Mouse (Mus musculus): ENCODE results near the gene Gm45799. TPM values are rescaled to one million over a fixed set of nuclear protein-coding genes. Genes with fewer than 3 reads are reported as not detected.
A peak's percentile ranks its signal among the peaks of the same experiment; 100 is the strongest.

Gm45799 gene
- polyA plus RNA-seq, 1 experiment from 2014 or later, result 24.9 TPM

DNA sequence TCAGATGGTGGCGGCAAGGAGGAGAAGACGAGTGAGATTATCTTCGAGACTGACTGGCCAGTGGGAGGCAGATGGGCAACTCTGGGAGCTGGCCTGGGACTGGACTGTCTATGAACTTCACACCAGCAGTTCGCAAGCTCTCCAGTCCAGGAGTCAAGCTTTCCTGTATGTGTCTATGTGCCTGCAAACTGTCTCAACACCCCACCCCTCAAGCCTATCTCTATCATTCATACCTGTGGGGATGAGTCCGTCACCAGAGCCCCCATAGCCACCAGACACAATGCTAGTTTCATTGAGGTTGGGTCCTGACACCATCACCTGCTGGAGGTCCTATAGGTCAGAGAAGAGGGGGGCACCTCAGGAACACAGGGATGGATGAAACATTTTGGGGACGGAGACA is 1.6 kb upstream of the Gm45799 start:
- no peak overlapping the region for H3K9ac ChIP-seq (ENCODE audit: low read length)
- peaks cover 14% of the 10 kb centered on the region for H3K36me3 ChIP-seq (ENCODE audit: control insufficient read depth, insufficient read depth, low read length)
- H3K9me3 ChIP-seq (ENCODE audit: control insufficient read depth, low read length), result no peaks in the 10 kb centered on the region
- ATAC-seq (ENCODE audit: low read depth), result no peak
- WGBS, result 80% methylated on average over 6 of the region's 6 CpGs
- no peak overlapping the region for H3K4me3 ChIP-seq (ENCODE audit: low read length)
- H3K27ac ChIP-seq (ENCODE audit: low read length), result no peak overlapping the region
- no peaks in the 10 kb centered on the region for H3K27me3 ChIP-seq (ENCODE audit: control insufficient read depth, insufficient read depth, low read depth, low read length)
- H3K4me2 ChIP-seq (ENCODE audit: low read depth, low read length), result no peak overlapping the region
- peaks cover 27% of the 10 kb centered on the region for H3K4me1 ChIP-seq (replicated peaks; ENCODE audit: control insufficient read depth, insufficient read depth, low read length)

DNA sequence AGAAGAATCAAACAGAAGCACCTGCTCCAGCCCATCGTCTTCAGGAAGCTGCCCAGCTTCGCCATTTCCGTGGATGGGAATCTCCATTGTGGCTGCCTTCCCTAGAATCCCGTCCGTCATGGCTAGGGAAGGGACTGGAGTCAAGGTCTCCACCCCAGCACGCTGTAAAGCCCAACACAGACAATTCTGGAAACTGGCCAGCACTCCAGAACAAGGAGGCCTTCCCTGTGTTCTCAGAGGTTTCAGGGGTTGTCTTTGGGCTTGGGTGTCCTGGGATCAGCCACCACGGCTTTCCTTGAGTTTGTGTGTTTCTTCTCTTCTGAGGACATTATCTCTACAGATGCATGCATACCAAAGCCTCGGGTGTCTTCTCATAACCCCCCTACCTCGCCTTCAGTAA is 1.0 kb upstream of the Gm45799 start:
- ATAC-seq (ENCODE audit: low read depth), result no peak
- no peak overlapping the region; the same call in 1 of the 2 replicates for H3K27ac ChIP-seq (ENCODE audit: low read length)
- peak overlapping the region; percentile 76 for H3K4me2 ChIP-seq (ENCODE audit: low read depth, low read length)
- peak overlapping the region; percentile 76 for H3K9ac ChIP-seq (ENCODE audit: low read length)
- peak overlapping the region; percentile 58 for H3K4me3 ChIP-seq (ENCODE audit: low read length)
- 50% methylated on average over 9 of the region's 9 CpGs for WGBS
- peaks cover 23% of the 10 kb centered on the region for H3K4me1 ChIP-seq (replicated peaks; ENCODE audit: control insufficient read depth, insufficient read depth, low read length)
- no peaks in the 10 kb centered on the region for H3K9me3 ChIP-seq (ENCODE audit: control insufficient read depth, low read length)
- H3K36me3 ChIP-seq (ENCODE audit: control insufficient read depth, insufficient read depth, low read length), result peaks cover 14% of the 10 kb centered on the region
- H3K27me3 ChIP-seq (ENCODE audit: control insufficient read depth, insufficient read depth, low read depth, low read length), result no peaks in the 10 kb centered on the region

DNA sequence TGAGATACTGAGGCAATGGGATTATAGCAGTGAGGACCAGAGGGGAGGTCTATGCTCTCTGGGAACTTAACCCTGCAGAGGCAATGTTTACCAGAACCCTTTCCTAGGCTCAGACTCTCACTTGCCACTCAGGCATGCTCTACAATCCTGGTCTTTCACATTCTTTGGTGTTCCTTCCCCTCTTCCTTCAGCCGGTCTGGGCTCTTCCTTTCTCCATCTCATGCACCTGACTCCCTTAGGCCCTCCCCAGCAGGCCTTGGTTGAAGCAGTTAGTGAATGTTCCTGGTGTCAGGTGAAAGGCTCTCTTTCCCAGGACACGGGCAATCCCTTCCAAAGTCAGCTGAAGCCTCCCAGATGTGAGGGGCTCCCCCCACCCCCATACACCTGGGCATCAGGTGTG is 596 bp upstream of the Gm45799 start, which contains the start of gene Timm10b:
Timm10b (plus strand) TSS at position 301 of the 400 bp plus-strand sequence.
- peak within 1 kb of the TSS; percentile 58 for H3K4me3 ChIP-seq (ENCODE audit: low read length)
- H3K27ac ChIP-seq (ENCODE audit: low read length), result peak within 1 kb of the TSS; percentile 95
- H3K4me2 ChIP-seq (ENCODE audit: low read depth, low read length), result peak within 1 kb of the TSS; percentile 97
- peak within 1 kb of the TSS; percentile 80 for H3K9ac ChIP-seq (ENCODE audit: low read length)
- no peaks in the 10 kb centered on the region for H3K27me3 ChIP-seq (ENCODE audit: control insufficient read depth, insufficient read depth, low read depth, low read length)
- peak; percentile 18 for ATAC-seq (ENCODE audit: low read depth)
- peaks cover 21% of the 10 kb centered on the region for H3K4me1 ChIP-seq (replicated peaks; ENCODE audit: control insufficient read depth, insufficient read depth, low read length)
- peaks cover 14% of the 10 kb centered on the region for H3K36me3 ChIP-seq (ENCODE audit: control insufficient read depth, insufficient read depth, low read length)
- 3% methylated on average over 2 of the region's 2 CpGs for WGBS
- H3K9me3 ChIP-seq (ENCODE audit: control insufficient read depth, low read length), result no peaks in the 10 kb centered on the region

DNA sequence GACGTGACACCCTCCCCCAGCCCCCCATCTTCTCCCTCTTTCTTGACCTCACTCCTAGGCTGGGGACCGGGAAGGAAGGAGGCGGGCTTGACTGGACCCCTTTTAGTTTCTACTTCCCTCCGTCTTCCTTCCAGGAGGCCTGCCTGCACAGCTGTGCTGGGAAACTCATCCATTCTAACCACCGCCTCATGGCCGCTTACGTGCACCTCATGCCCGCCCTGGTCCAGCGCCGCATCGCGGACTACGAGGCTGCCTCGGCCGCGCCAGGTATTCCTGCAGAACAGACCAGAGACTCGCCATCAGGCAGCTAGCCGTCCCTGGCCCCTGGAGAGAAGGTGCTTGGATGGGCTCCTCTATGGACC is 523 bp downstream of the Gm45799 start:
- Histone ChIP-seq H3K4me2 (ENCODE audit: low read depth, low read length) (peak overlapping the region; percentile 97), H3K4me3 (ENCODE audit: low read length) (peak overlapping the region; percentile 58), H3K27ac (ENCODE audit: low read length) (peak overlapping the region; percentile 95), H3K9me3 (ENCODE audit: control insufficient read depth, low read length) (no peaks in the 10 kb centered on the region), H3K27me3 (ENCODE audit: control insufficient read depth, insufficient read depth, low read depth, low read length) (no peaks in the 10 kb centered on the region), H3K36me3 (ENCODE audit: control insufficient read depth, insufficient read depth, low read length) (peaks cover 14% of the 10 kb centered on the region), H3K4me1 (replicated peaks; ENCODE audit: control insufficient read depth, insufficient read depth, low read length) (peaks cover 21% of the 10 kb centered on the region), H3K9ac (ENCODE audit: low read length) (peak overlapping the region; percentile 80)
- ATAC-seq (ENCODE audit: low read depth), result no peak
- WGBS, result under 1% methylated on average over 18 of the region's 18 CpGs

DNA sequence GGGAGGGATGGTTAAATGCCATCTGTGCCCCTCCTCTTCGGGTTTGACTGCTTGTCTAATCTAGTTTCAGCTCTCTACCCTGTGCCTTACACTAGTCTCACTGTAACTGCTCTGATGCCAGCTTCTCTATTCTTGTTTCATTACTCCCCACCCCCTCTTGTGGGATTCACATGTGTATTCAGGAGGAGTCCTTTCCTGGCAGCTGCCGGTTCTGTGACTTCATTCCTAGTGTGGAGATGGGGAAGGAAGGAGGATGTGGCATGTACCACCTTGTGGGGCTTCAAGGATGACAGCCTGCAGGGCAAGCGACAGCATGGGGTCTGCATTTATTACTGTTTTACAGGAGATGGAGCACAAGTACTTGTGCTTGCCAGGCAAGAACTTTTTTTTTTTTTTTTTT is 1.6 kb downstream of the Gm45799 start:
- peak overlapping the region; percentile 97 for H3K4me2 ChIP-seq (ENCODE audit: low read depth, low read length)
- no peaks in the 10 kb centered on the region for H3K9me3 ChIP-seq (ENCODE audit: control insufficient read depth, low read length)
- peak overlapping the region; percentile 95 for H3K27ac ChIP-seq (ENCODE audit: low read length)
- peaks cover 12% of the 10 kb centered on the region for H3K36me3 ChIP-seq (ENCODE audit: control insufficient read depth, insufficient read depth, low read length)
- H3K4me1 ChIP-seq (replicated peaks; ENCODE audit: control insufficient read depth, insufficient read depth, low read length), result peaks cover 21% of the 10 kb centered on the region
- no peak for ATAC-seq (ENCODE audit: low read depth)
- no peaks in the 10 kb centered on the region for H3K27me3 ChIP-seq (ENCODE audit: control insufficient read depth, insufficient read depth, low read depth, low read length)
- WGBS, result 58% methylated on average over 3 of the region's 3 CpGs
- H3K4me3 ChIP-seq (ENCODE audit: low read length), result peak overlapping the region; percentile 58; the same call in 1 of the 2 replicates
- peak overlapping the region; percentile 26; the same call in 1 of the 2 replicates for H3K9ac ChIP-seq (ENCODE audit: low read length)

DNA sequence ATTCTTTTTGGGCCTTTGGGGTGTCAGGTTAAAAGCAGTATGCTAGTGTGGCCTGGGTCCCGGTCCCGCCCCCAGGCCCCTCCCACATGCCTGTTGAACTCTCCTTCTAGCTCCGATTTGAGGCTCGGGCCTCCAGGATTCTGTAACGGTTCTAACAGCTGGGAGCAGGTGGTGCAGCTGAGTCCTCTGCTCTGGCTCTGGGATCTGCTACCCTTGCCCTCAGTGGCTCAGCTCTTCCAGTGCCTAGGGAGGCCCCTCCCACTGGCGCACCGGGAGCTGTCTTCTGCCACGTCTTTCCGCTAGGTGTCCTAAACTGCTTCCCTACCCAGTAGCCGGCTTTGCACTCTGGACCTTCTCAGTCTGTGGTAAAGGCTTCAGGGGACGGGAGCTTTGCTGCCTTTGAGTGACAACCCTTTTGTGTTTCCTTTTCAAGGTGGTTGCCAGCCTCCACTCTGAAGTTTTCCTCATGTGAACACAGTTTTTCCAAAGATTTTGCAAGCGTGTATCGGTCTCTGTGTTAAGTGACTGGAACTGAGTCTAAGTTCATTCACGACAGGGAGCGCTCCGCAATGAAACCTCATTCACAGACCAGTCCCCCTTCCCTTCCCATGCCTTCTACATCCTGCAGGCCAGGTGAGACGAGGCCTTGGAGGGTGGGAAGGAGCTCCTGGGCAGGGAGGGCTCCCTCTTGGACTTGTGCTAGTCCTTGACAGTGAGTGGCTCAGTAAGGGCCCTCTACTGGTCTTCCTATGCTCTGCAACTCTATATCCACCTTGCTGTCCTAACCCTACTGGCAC is 10.5 kb downstream of the Gm45799 start, which contains the start of gene Dnhd1:
Dnhd1 (plus strand) TSS at position 189 of the 797 bp plus-strand sequence.
- 2% methylated on average over 17 of the region's 17 CpGs for whole genome bisulfite sequencing
- ATAC-seq (ENCODE audit: low read depth), result peak; percentile 95

DNA sequence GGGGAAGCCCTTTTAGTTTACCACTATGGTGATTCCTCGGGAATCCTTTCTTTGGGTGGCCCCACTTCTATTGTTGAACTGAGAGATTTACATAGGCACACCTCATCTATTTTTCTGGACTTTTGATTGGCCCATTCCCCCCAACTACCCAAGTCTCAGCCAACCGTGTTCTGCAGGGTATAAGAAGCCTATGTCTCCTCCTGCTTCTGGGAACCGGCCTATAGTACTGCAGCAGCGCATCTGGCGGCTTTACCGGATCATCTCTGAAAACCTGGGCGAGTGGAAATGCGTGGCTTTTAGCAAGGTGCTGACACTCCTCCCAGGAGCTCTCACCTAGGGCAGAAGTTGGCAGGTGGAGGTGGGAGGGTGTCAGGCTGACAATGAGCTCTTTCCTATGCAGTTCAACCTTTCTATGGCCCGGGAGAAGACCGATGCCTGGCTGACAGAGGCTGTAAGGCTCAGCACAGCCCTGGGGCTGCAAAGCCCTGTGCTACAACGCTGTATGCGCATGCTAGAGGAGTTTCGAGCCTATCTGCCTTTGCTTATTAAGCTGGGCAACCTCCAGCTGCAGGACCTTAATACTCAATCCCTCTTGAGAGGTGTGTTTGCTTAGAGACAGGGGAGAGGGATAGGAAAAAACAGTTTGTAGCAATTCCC is 45.3 kb downstream of the Gm45799 start:
- ATAC-seq (ENCODE audit: low read depth), result no peak
- no peak overlapping the region for H3K4me3 ChIP-seq (ENCODE audit: low read length)

More for the DNA sequence above, 10.5 kb downstream of the Gm45799 start, which contains the start of gene Dnhd1:
- H3K27me3 ChIP-seq (ENCODE audit: control insufficient read depth, insufficient read depth, low read depth, low read length), result no peaks in the 10 kb centered on the region
- peak within 1 kb of the TSS; percentile 44 for H3K4me3 ChIP-seq (ENCODE audit: low read length)
- H3K36me3 ChIP-seq (ENCODE audit: control insufficient read depth, insufficient read depth, low read length), result no peaks in the 10 kb centered on the region; the same call in 1 of the 2 replicates
- no peak within 1 kb of the TSS for H3K27ac ChIP-seq (ENCODE audit: low read length)
- H3K4me2 ChIP-seq (ENCODE audit: low read depth, low read length), result peak within 1 kb of the TSS; percentile 53
- H3K4me1 ChIP-seq (replicated peaks; ENCODE audit: control insufficient read depth, insufficient read depth, low read length), result peaks cover 3% of the 10 kb centered on the region; the same call in 1 of the 2 replicates
- H3K9me3 ChIP-seq (ENCODE audit: control insufficient read depth, low read length), result no peaks in the 10 kb centered on the region
- H3K9ac ChIP-seq (ENCODE audit: low read length), result peak within 1 kb of the TSS; percentile 55

GRCm38 (mm10) chr7:105690875-105691274 is 50.5 kb downstream of the Gm45799 start:
- no peak for ATAC-seq (ENCODE audit: low read depth)
- 50% methylated on average over 1 of the region's 1 CpGs for WGBS
- H3K27ac ChIP-seq (ENCODE audit: low read length), result no peak overlapping the region

More for the DNA sequence above, 45.3 kb downstream of the Gm45799 start:
- Histone ChIP-seq H3K4me2 (ENCODE audit: low read depth, low read length) (no peak overlapping the region), H3K27me3 (ENCODE audit: control insufficient read depth, insufficient read depth, low read depth, low read length) (no peaks in the 10 kb centered on the region), H3K36me3 (ENCODE audit: control insufficient read depth, insufficient read depth, low read length) (no peaks in the 10 kb centered on the region), H3K4me1 (replicated peaks; ENCODE audit: control insufficient read depth, insufficient read depth, low read length) (no peaks in the 10 kb centered on the region), H3K9ac (ENCODE audit: low read length) (no peak overlapping the region), H3K9me3 (ENCODE audit: control insufficient read depth, low read length) (no peaks in the 10 kb centered on the region), H3K27ac (ENCODE audit: low read length) (no peak overlapping the region)
- WGBS, result 14% methylated on average over 13 of the region's 13 CpGs

GRCm38 (mm10) chr7:105703184-105703583 is 62.8 kb downstream of the Gm45799 start:
- H3K4me1 ChIP-seq (replicated peaks; ENCODE audit: control insufficient read depth, insufficient read depth, low read length), result no peaks in the 10 kb centered on the region
- no peaks in the 10 kb centered on the region for H3K9me3 ChIP-seq (ENCODE audit: control insufficient read depth, low read length)
- no peak overlapping the region for H3K9ac ChIP-seq (ENCODE audit: low read length)
- no peaks in the 10 kb centered on the region for H3K36me3 ChIP-seq (ENCODE audit: control insufficient read depth, insufficient read depth, low read length)
- no peak overlapping the region for H3K4me3 ChIP-seq (ENCODE audit: low read length)
- H3K27ac ChIP-seq (ENCODE audit: low read length), result no peak overlapping the region
- H3K27me3 ChIP-seq (ENCODE audit: control insufficient read depth, insufficient read depth, low read depth, low read length), result no peaks in the 10 kb centered on the region
- 79% methylated on average over 16 of the region's 16 CpGs for WGBS
- H3K4me2 ChIP-seq (ENCODE audit: low read depth, low read length), result no peak overlapping the region
- no peak for ATAC-seq (ENCODE audit: low read depth)

More at GRCm38 (mm10) chr7:105690875-105691274, 50.5 kb downstream of the Gm45799 start:
- no peaks in the 10 kb centered on the region for H3K9me3 ChIP-seq (ENCODE audit: control insufficient read depth, low read length)
- H3K9ac ChIP-seq (ENCODE audit: low read length), result no peak overlapping the region
- H3K4me3 ChIP-seq (ENCODE audit: low read length), result no peak overlapping the region
- no peaks in the 10 kb centered on the region for H3K27me3 ChIP-seq (ENCODE audit: control insufficient read depth, insufficient read depth, low read depth, low read length)
- no peaks in the 10 kb centered on the region for H3K4me1 ChIP-seq (replicated peaks; ENCODE audit: control insufficient read depth, insufficient read depth, low read length)
- no peak overlapping the region for H3K4me2 ChIP-seq (ENCODE audit: low read depth, low read length)
- H3K36me3 ChIP-seq (ENCODE audit: control insufficient read depth, insufficient read depth, low read length), result no peaks in the 10 kb centered on the region

Data from lung, embryonic 16.5 days (tissue).